Mouse (Mus musculus) myocyte (in vitro differentiated cells): ENCODE results near the gene Sox18.

ENCODE experiments used
- CEBPB ChIP-seq: IDR thresholded peaks from 2 replicates; pipeline ENCODE4 v1.6.1; 2011; ENCODE audit warnings: mild to moderate bottlenecking, moderate library complexity; ENCODE audit not compliant: poor library complexity, insufficient read depth, severe bottlenecking
- E2F4 ChIP-seq: IDR thresholded peaks from one replicate; pipeline ENCODE4 v1.6.1; 2011; ENCODE audit warnings: mild to moderate bottlenecking, control low read depth, moderate library complexity; ENCODE audit not compliant: insufficient read depth
- MAX ChIP-seq: IDR thresholded peaks from one replicate; pipeline ENCODE4 v1.6.1; 2011; ENCODE audit warnings: low read depth, mild to moderate bottlenecking, control low read depth
- MYOD1 ChIP-seq, 3 experiments: IDR thresholded peaks; one replicate each; pipeline ENCODE4 v1.6.1; 2011; ENCODE audit warnings: control low read depth in 2 of 3, low read depth in 2 of 3, mild to moderate bottlenecking in 2 of 3, moderate library complexity in 1 of 3; ENCODE audit not compliant: insufficient read length in 2 of 3, control insufficient read depth in 1 of 3
- MYOG ChIP-seq, 3 experiments: IDR thresholded peaks; one replicate each; pipeline ENCODE4 v1.6.1; 2011; ENCODE audit warnings: control low read depth in 2 of 3, low read depth in 2 of 3, mild to moderate bottlenecking in 2 of 3; ENCODE audit not compliant: insufficient read length in 2 of 3, control insufficient read depth in 1 of 3, insufficient read depth in 1 of 3
- POLR2A ChIP-seq: IDR thresholded peaks from one replicate; pipeline ENCODE4 v1.6.1; 2011; ENCODE audit warnings: low read depth, mild to moderate bottlenecking, control low read depth, moderate library complexity; ENCODE audit not compliant: insufficient read length
- POLR2AphosphoS2 ChIP-seq: IDR thresholded peaks from one replicate; pipeline ENCODE4 v1.6.1; 2011; ENCODE audit warnings: low read depth, control low read depth; ENCODE audit not compliant: insufficient read length
- REST ChIP-seq: IDR thresholded peaks from one replicate; pipeline ENCODE4 v1.6.1; 2011; ENCODE audit warnings: mild to moderate bottlenecking, control low read depth, moderate library complexity; ENCODE audit not compliant: insufficient read depth, insufficient read length
- SRF ChIP-seq: IDR thresholded peaks from one replicate; pipeline ENCODE4 v1.6.1; 2011; ENCODE audit warnings: low read depth; ENCODE audit not compliant: control insufficient read depth, insufficient read length
- TCF12 ChIP-seq: IDR thresholded peaks from one replicate; pipeline ENCODE4 v1.6.1; 2011; ENCODE audit warnings: mild to moderate bottlenecking, control low read depth; ENCODE audit not compliant: poor library complexity, insufficient read depth, severe bottlenecking
- TCF3 ChIP-seq: IDR thresholded peaks from one replicate; pipeline ENCODE4 v1.6.1; 2011; ENCODE audit warnings: low read depth, control low read depth; ENCODE audit not compliant: insufficient read length
- USF1 ChIP-seq: IDR thresholded peaks from one replicate; pipeline ENCODE4 v1.6.1; 2011; ENCODE audit warnings: low read depth, mild to moderate bottlenecking, control low read depth, moderate library complexity

DNA sequence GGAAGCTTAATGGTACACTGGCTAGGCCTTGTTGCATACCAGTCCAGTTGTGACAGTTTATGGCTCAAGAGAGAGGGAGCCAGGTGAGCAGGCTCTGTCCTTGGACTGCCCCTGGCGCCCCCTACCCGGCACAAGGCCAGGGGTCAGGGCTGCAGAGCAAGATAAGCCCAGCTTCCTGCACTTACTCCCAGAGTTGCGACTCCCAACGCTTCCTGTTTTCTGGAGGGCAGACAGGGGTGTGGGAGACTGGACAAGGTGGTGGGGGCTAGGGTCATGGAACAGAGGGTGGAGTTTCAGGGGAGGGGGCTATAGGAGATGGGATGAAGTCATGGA is 8.2 kb downstream of the Sox18 start:
- TF ChIP-seq MYOD1 (IDR thresholded peaks at IDR 0.05; ENCODE audit: control insufficient read depth in 1 of 3, insufficient read length in 2 of 3, low read depth in 2 of 3), result no peak
- TF ChIP-seq CEBPB, result no peak
- TF ChIP-seq POLR2AphosphoS2, result no peak
- no peak for TF ChIP-seq POLR2A
- TF ChIP-seq MAX, result no peak
- TF ChIP-seq TCF3, result no peak
- TF ChIP-seq USF1, result no peak
- TF ChIP-seq E2F4, result no peak
- no peak for TF ChIP-seq MYOG (IDR thresholded peaks at IDR 0.05; ENCODE audit: control insufficient read depth in 1 of 3, insufficient read depth in 1 of 3, insufficient read length in 2 of 3, low read depth in 2 of 3)
- TF ChIP-seq SRF, result no peak
- no peak for TF ChIP-seq TCF12
- no peak for TF ChIP-seq REST
